Mouse (Mus musculus) kidney, postnatal 25 days (tissue): Measurements from ENCODE around the gene Gm49320.
A peak's percentile ranks its signal among the peaks of the same experiment; 100 is the strongest.

ENCODE experiments used
- DNase-seq, 2 experiments: peaks; one replicate each; pipeline ENCODE4 v3.0.0; 2021; ENCODE audit warnings: mixed read lengths in 2 of 2

Gm49320 gene

DNA sequence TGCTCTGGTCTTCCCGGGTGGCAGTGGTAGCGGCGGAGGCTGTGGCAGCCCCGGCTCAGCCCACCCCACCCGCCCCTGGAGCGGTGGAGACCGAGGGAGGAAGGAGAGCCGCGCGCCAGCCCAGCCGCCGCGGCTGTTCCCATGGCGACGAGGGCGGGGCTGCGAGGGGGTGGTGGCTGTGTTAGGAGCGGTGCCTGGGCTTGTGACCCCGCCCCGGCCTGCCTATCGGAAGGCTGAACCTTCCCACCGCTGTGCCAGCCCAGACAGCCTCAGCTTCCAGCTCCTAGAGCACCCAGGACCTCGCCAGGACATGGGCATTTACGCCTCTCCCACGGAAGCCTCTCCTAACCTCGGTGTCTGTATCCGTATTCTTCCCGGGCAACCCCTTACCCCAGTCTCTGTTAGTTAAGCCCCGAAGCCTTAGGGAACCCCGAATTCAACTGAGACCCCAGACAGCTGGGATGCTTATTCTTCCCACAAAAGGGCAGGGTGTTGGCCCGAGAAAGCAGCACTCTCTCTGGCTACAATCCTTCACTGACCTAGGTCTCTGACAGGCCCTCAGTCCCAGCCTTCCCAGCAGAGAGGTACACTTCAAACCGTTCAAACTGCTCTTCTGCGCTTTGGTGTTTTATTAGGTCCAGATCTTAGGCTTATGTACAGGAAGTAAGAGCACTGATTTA is 20.6 kb downstream of the Gm49320 start, which contains the start of gene Ctxn1:
Gene Ctxn1 (minus strand): TSS at position 150 of the 680 bp plus-strand sequence.
- peak; percentile 98 for DNase-seq

DNA sequence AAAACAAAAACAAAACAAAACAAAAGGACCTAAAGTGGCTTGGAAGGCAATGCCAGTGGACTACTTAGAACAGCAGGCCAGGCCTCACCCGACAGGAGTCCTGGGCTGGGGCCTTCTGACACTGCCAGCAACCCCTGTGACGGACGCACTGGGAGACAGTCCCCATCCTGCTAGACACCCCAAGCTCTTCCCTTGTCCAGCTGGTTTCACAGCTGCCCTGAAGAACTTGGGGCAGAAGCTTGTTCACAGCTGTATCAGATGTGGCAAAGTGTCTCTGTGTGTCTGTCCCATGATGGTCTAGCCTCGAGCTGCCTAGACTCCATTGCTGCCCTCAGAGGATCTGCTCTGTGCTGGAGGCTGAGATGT is 21.1 kb downstream of the Gm49320 start:
- no peak for DNase-seq

DNA sequence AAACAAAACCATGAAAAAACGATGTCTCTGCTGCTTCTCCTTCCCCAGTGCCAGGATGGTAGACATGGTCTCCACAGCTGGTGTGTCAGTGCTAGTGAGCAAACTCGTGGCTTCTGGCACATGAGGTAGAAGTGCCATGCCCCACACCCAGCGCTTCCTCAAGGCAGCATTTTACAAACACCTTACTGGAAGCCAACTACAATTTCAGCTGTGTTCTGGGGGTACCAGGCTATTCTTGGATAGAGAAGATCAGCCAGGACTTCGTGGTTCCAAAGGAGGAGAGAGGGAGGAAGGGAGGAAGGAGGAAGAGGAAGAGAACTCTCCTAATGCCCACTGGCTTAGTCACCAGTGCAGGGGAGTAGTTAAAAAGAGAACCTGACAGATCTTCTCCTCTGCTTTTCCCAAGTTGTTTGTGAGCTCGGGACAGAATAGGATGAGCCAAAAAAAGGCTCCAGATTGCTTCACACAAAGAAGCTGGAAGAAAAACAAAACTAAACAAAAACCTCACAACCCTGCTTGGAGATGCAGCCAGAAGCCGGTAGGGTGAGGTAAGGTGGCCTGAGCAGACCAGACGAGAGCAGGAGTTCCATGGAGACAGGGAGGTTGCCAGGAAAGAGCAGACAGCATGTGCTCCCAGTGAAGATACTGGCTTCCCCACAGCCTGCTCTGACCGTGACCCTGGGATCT is 24.6 kb downstream of the Gm49320 start:
- DNase-seq, result no peak

DNA sequence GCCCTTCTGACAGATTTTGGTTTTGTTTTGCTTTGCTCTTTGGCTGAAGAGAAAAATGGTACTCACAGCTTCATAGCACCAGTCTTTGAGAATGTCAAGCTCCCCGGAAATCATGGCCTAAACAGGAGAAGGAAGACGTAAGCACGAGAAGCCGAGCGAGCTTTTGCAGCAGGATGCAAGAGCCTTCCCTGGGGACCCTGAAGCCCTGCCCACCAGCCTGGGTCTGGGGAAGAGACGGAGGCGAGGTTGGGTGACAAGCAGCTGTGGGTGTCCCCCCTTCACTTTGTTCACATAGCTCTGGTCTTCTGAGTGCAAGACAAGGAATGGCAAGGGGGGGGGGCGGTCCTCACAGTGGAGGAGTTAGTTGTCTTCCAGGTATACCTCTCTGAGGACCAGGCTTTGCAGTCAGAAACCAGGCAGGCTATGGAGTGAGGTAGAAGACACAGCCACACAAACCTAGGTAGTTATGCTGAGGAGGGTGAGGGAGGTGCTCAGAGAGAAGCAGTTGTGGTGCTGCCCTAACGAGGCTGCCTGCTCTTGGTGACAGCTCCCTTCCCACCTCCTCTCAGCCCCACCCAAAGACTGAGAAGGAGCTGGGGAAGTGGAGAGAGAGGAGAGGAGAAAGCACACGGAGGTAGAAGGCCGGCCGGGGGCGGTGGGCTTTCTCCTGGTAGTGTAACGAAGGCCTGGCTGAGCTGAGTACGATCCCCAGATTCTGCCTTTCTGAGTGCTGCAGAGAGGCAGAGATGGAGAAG is 26.7 kb downstream of the Gm49320 start:
- DNase-seq, result no peak

DNA sequence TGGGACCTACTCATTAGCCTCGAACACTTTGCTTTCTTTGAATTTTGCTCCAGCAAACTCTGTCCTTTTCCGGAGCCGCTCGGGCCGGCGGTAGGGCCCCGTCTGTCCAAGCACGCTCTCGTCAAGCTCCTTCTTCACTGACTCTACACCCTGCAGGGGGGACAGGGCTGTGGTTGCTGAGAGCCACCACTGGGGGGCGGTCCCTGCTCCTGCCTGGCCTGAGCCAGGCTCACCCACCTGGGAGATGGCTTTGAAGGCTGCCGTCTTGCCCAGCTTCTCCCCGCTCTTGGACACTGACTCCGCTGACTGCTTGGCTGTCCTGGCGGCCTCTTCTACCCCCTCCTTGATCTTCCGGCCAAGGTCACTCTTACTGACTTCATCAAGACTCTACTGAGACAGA is 29.0 kb downstream of the Gm49320 start:
- DNase-seq, result no peak

DNA sequence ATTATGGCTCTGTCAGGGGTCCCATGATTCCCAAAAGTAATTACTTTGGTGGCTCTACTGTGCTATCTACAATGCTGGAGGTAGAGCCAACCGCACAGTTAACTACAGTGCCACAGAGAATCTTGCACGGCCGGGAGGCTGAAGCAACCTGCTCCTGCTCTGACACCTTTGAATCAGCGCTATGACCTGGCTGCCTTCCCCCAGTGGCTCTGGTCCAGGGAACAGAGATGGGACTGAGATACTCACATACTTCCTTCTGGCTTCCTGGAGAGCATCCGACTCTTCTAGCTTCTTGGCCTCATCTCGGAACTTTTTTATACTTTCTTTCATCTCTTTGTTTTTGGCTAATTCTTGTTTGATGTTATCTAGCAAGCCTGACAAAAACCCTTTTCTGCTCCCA is 30.9 kb downstream of the Gm49320 start:
- DNase-seq, result no peak

DNA sequence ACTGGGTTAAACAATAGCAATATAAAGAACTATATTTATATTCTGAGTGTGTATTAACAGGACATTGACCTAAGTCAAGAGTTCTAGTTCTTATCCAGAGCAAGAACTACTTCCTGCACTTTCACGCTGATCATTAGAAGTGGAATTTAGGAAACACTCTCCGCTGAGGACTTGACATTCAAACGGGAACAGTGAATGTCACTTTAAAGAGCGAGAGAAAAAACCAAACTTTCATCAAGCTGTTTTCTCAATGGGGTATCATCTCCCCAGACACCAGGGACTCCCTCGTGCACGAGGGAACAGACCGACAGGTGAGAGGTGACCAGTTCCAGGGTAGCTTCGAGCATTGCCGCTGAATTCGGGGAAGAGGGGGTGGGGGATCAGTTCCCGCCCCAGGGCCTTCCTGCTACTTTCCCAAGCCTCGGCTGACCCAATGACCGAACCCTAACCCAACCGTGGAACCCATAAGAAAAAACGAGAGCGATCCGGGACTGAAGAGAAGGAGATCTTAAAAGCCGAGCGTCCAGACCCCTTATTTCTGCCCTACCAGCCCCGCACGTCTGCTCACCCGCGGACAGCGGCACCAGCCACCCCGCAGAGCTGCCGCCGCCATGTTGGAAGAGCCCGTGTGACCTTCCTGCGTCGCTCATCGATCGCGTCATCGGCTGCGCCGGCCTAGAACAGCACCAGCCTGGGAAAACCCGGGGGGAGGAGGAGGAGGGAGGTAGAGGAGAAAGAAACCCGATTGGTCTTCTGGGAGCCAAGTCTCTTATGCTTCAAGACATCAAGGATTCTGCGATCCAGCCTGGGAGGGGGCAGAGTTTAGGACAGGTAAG is 36.8 kb downstream of the Gm49320 start, which contains the start of gene Timm44:
Gene Timm44 (minus strand): TSS at position 639 of the 836 bp plus-strand sequence.
- peak; percentile 97 to 99 for DNase-seq

DNA sequence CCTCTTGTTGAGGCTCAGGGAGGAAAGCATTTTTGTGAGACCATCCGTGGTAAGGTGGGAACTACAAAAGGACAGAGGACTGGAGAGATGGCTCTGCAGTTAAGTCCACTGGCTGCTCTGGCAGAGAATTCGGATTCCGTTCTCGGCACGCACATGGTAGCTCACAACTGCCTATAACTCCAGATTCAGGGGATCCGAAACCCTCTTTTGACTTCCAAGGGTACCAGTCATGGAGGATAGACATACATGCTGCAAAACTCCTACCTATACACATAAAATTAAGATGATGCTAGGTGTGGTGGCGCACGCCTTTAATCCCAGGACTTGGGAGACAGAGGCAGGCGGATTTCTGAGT is 37.4 kb downstream of the Gm49320 start:
- DNase-seq, result no peak

DNA sequence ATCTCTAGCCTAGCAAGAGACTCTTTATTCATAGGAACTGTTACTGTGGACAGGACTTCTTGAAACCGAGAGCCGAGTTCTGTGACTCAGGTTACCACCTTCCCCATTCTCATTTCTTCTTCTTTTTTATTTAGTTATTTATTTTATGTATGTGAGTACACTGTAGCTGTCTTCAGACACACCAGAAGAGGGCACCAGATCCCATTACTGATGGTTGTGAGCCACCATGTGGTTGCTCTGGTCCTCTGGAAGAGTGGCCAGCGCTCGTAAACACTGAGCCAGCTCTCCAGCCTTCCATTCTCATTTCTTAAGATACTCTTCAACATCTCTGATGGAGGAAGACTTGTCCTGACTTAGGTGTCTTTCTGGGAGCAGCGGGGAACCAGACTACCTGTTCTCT is 54.1 kb downstream of the Gm49320 start:
- no peak for DNase-seq

DNA sequence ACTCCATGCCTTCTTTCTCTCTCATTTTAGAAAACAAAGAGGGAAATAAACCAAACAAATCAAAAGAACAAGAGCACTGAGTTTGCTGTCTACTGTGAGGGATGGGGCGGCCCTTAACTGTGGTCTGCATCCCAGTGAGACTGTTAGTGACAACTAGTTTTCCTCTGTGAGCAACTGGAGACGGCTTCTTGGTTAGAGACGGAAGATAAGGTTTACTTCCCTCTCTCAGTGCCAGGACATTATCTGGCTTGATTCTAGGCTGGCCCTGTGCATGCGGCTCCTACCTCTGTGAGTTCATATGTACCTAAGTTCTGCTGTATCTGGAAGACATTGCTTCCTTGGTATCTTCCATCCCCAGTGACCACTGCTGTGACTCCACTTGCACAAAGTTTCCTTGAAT is 59.2 kb downstream of the Gm49320 start:
- DNase-seq, result no peak
